ENCODE assay signal across 23 mouse cellular contexts in genomic region chr3:41317170-41317569, GRCm38 (mm10).
A peak's percentile ranks its signal among the peaks of the same experiment; 100 is the strongest.
DNase-seq lines count a peak whose midpoint lies in the region; ATAC-seq lines count a peak whose summit lies in the region.
"Had no signal": no experiment of that assay in that cellular context is flagged by ENCODE, and none has a peak within 500 bp of the region (broad histone marks: within the 10 kb centered on the region; RNA-seq: fewer than 3 reads in every experiment).

No protein-coding gene starts in this region.

- 10% methylated on average over 4 of the region's 4 CpGs for WGBS in kidney, embryonic 14.5 days
- WGBS in neural tube, embryonic 13.5 days: 14% methylated on average over 4 of the region's 4 CpGs

- H3K4me1 ChIP-seq in kidney, embryonic 14.5 days (ENCODE audit: control insufficient read depth, insufficient read depth, low read length): no peaks in the 10 kb centered on the region; the same call in 1 of the 2 replicates
- peaks cover 18% of the 10 kb centered on the region for H3K4me1 ChIP-seq in neural tube, embryonic 13.5 days (replicated peaks)
- H3K4me1 ChIP-seq: liver, embryonic 12.5 days; midbrain, embryonic 10.5 days had no signal

- no peak overlapping the region for H3K4me3 ChIP-seq in kidney, embryonic 14.5 days (ENCODE audit: low read length)
- no peak overlapping the region for H3K4me3 ChIP-seq in neural tube, embryonic 13.5 days
- H3K4me3 ChIP-seq: liver, embryonic 12.5 days; midbrain, embryonic 10.5 days; myocyte had no signal

- H3K27ac ChIP-seq in kidney, embryonic 14.5 days (ENCODE audit: low read depth, low read length): no peak overlapping the region
- no peak overlapping the region for H3K27ac ChIP-seq in neural tube, embryonic 13.5 days (replicated peaks)
- H3K27ac ChIP-seq: liver, embryonic 12.5 days; midbrain, embryonic 10.5 days had no signal

- peak; percentile 83 for ATAC-seq in kidney, embryonic 14.5 days (ENCODE audit: low FRiP score, low TSS enrichment)
- peak; percentile 65 for ATAC-seq in neural tube, embryonic 13.5 days (ENCODE audit: low read depth)
- ATAC-seq: forebrain, postnatal 0 days; liver, embryonic 12.5 days; midbrain, embryonic 16.5 days had no signal

- no peak overlapping the region; the same call in 1 of the 2 replicates for H3K4me2 ChIP-seq in kidney, embryonic 14.5 days (replicated peaks; ENCODE audit: low read depth, low read length)
- H3K4me2 ChIP-seq in neural tube, embryonic 13.5 days: no peak overlapping the region
- H3K4me2 ChIP-seq: heart, embryonic 11.5 days; liver, embryonic 12.5 days had no signal

- H3K27me3 ChIP-seq in kidney, embryonic 14.5 days (ENCODE audit: control insufficient read depth, insufficient read depth, low read length): no peaks in the 10 kb centered on the region
- no peaks in the 10 kb centered on the region for H3K27me3 ChIP-seq in neural tube, embryonic 13.5 days
- H3K27me3 ChIP-seq: CH12.LX; liver, embryonic 12.5 days had no signal

- H3K36me3 ChIP-seq in kidney, embryonic 14.5 days (ENCODE audit: control insufficient read depth, insufficient read depth, low read length): no peaks in the 10 kb centered on the region
- H3K36me3 ChIP-seq in neural tube, embryonic 13.5 days: no peaks in the 10 kb centered on the region
- H3K36me3 ChIP-seq: G1E; liver, embryonic 12.5 days; midbrain, embryonic 10.5 days had no signal

- H3K9ac ChIP-seq in kidney, embryonic 14.5 days (ENCODE audit: low read depth, low read length): no peak overlapping the region
- H3K9ac ChIP-seq in neural tube, embryonic 13.5 days: no peak overlapping the region
- H3K9ac ChIP-seq: forebrain, postnatal 0 days; liver, embryonic 12.5 days had no signal

- no peak for DNase-seq in kidney, postnatal 25 days
- peak; percentile 28 to 42 for DNase-seq in kidney, postnatal 4 days
- DNase-seq in kidney, adult 8-10 months: no peak
- DNase-seq in neural tube, embryonic 10.5 days (ENCODE audit: extremely low spot score, low spot score): no peak
- no peak for DNase-seq in Muller cell, postnatal 12 days (ENCODE audit: inconsistent ontology term)
- DNase-seq: adrenal gland, adult 2 months; cerebellum, adult 11 months; cerebellum, adult 9-11 months; forebrain, postnatal 0 days; gastrocnemius, postnatal 14 days; layer of hippocampus, adult 9-11 months; lung, adult 18-20 months; lung, postnatal 4 days; right cerebral cortex, postnatal 14 days had no signal

- no peaks in the 10 kb centered on the region for H3K9me3 ChIP-seq in kidney, embryonic 14.5 days (ENCODE audit: control insufficient read depth, low read length)
- H3K9me3 ChIP-seq in neural tube, embryonic 13.5 days: no peaks in the 10 kb centered on the region
- H3K9me3 ChIP-seq: G1E; liver, embryonic 12.5 days; midbrain, embryonic 10.5 days had no signal

Comparison
In these comparisons a context has a peak if more than half of its experiments do, and no peak if none do; other contexts are left out.
1. DNase-seq: peak in kidney, postnatal 4 days (2 of 2); none in kidney, postnatal 25 days (0 of 2), kidney, adult 8-10 months (0 of 2), neural tube, embryonic 10.5 days (single experiment) and Muller cell, postnatal 12 days (single experiment).